Mouse (Mus musculus) spleen, postnatal 0 days (tissue): ENCODE data around the gene Snrnp200. TPM values are rescaled to one million over a fixed set of nuclear protein-coding genes. Genes with fewer than 3 reads are reported as not detected.

Source experiments
- polyA plus RNA-seq: library from polyadenylated mRNA; unstranded; fragments of >200 nt; fragmentation: Nextera tagmentation; extraction: Ambion mirVana; gene quantifications from 2 replicates; pipeline ENCODE4 v1.2.1, GENCODE M21; 2015

The Snrnp200 gene
- 24.7 and 26.7 TPM in 2 replicates for polyA plus RNA-seq

GRCm38 (mm10) chr2:127207547-127208451 is at the start of gene Snrnp200, which contains the start of gene 1810024B03Rik:
Snrnp200 (plus strand) TSS chr2:127208386.
1810024B03Rik (minus strand) TSS chr2:127208280.

GRCm38 (mm10) chr2:127247592-127248333 is 39.6 kb downstream of the Snrnp200 start, which contains the start of the genes Ciao1 and Tmem127:
Ciao1 (minus strand) TSS chr2:127247816.
Tmem127 (plus strand) TSS chr2:127247908.

GRCm38 (mm10) chr2:127269491-127270299 is 61.5 kb downstream of the Snrnp200 start, which contains the start of gene Stard7:
Stard7 (plus strand) TSS chr2:127270218.

Other genes with a start within 250 kb of the Snrnp200 start
- gene Ap4e1, start 199.7 kb upstream of the Snrnp200 start, polyA plus RNA-seq, result 4.5 and 6.1 TPM in 2 replicates
- 76.3 and 81.5 TPM in 2 replicates for gene Blvra, start 137.7 kb upstream of the Snrnp200 start, polyA plus RNA-seq
- 53.2 and 59.3 TPM in 2 replicates for gene Ncaph, start 74.4 kb upstream of the Snrnp200 start, polyA plus RNA-seq
- gene Itpripl1, start 64.9 kb upstream of the Snrnp200 start, polyA plus RNA-seq, result 31.3 and 32.7 TPM in 2 replicates
- 1.7 and 2.1 TPM in 2 replicates for gene 1810024B03Rik, start 106 bp upstream of the Snrnp200 start, polyA plus RNA-seq
- gene Ciao1, start 39.4 kb downstream of the Snrnp200 start, polyA plus RNA-seq, result 44.3 and 45.0 TPM in 2 replicates
- gene Tmem127, start 39.5 kb downstream of the Snrnp200 start, polyA plus RNA-seq, result 17.2 and 19.0 TPM in 2 replicates
- 42.2 and 44.0 TPM in 2 replicates for gene Stard7, start 61.8 kb downstream of the Snrnp200 start, polyA plus RNA-seq
- gene Dusp2, start 127.8 kb downstream of the Snrnp200 start, polyA plus RNA-seq, result 10.5 and 14.4 TPM in 2 replicates
- not detected in 2 replicates for gene Astl, start 130.3 kb downstream of the Snrnp200 start, polyA plus RNA-seq
- gene Adra2b, start 154.8 kb downstream of the Snrnp200 start, polyA plus RNA-seq, result 4.3 and 6.1 TPM in 2 replicates
- gene Gpat2, start 216.8 kb downstream of the Snrnp200 start, polyA plus RNA-seq, result 0.18 TPM in 1 of 2 replicates, not detected in the other
- gene Fahd2a, start 236.2 kb downstream of the Snrnp200 start, polyA plus RNA-seq, result 14.1 and 16.2 TPM in 2 replicates